Mouse (Mus musculus) liver, adult 2 months (tissue): ENCODE results near the gene Pcid2. TPM values are rescaled to one million over a fixed set of nuclear protein-coding genes. Genes with fewer than 3 reads are reported as not detected.
A peak's percentile ranks its signal among the peaks of the same experiment; 100 is the strongest.

Source experiments
- DNase-seq: peaks from one replicate; pipeline ENCODE4 v3.0.0-alpha.2; 2011; ENCODE audit warnings: low read depth, low spot score; ENCODE audit errors: extremely low read depth
- H3K27ac ChIP-seq: fragments of 200-500 bp; replicated peaks from 2 replicates; pipeline ENCODE4 v1.5.1; 2012; ENCODE audit warnings: low read depth, mild to moderate bottlenecking, control low read depth, inconsistent platforms, low read length; ENCODE audit not compliant: insufficient read depth
- H3K27me3 ChIP-seq: fragments of 200-500 bp; 2 replicates; pipeline ENCODE4 v1.6.1; 2012; ENCODE audit warnings: mild to moderate bottlenecking, moderate library complexity, low read length, inconsistent platforms; ENCODE audit not compliant: control insufficient read depth, insufficient read depth
- H3K36me3 ChIP-seq: fragments of 200-500 bp; 2 replicates; pipeline ENCODE4 v1.6.1; 2012; ENCODE audit warnings: low read length, inconsistent platforms; ENCODE audit not compliant: control insufficient read depth, insufficient read depth
- H3K4me1 ChIP-seq: fragments of 200-500 bp; 2 replicates; pipeline ENCODE4 v1.6.1; 2011; ENCODE audit warnings: low read length; ENCODE audit not compliant: control insufficient read depth, insufficient read depth
- H3K4me3 ChIP-seq: fragments of 200-500 bp; 2 replicates; pipeline ENCODE4 v1.5.1; 2011; ENCODE audit warnings: low read depth, mild to moderate bottlenecking, control low read depth, low read length, moderate library complexity; ENCODE audit not compliant: insufficient read depth
- H3K79me2 ChIP-seq: fragments of 200-500 bp; 2 replicates; pipeline ENCODE4 v1.6.1; 2012; ENCODE audit warnings: inconsistent platforms, mild to moderate bottlenecking, low read length, moderate library complexity; ENCODE audit not compliant: control insufficient read depth, insufficient read depth
- H3K9ac ChIP-seq: fragments of 200-500 bp; 2 replicates; pipeline ENCODE4 v1.6.1; 2012; ENCODE audit warnings: low read depth, mild to moderate bottlenecking, control low read depth, inconsistent platforms, low read length
- CTCF ChIP-seq: fragments of 200-500 bp; IDR thresholded peaks from 2 replicates; pipeline ENCODE4 v1.5.1; 2011; ENCODE audit warnings: low read depth, low read length, control low read depth
- POLR2A ChIP-seq: fragments of 200-500 bp; IDR thresholded peaks from 2 replicates; pipeline ENCODE4 v1.6.1; 2011; ENCODE audit warnings: low read length, control low read depth; ENCODE audit not compliant: insufficient read depth; ENCODE audit errors: extremely low read depth
- WGBS: fragments of 180-500 bp; shearing (Covaris S2); methylation state at CpG from one replicate; pipeline ENCODE4 v1.1.7; 2018; 5-methylcytosine and 5-hydroxymethylcytosine counted together
- polyA plus RNA-seq: library from polyadenylated mRNA; depleted of rRNA; stranded (reverse); fragments of >200 nt; gene quantifications from 2 replicates; pipeline ENCODE4 v1.2.3, GENCODE M21; 2012
- total RNA-seq: library from RNA; depleted of rRNA; stranded (reverse); fragments of >200 nt; gene quantifications from 2 replicates; pipeline ENCODE4 v1.2.3, GENCODE M21; 2014

Gene Pcid2
- total and polyA plus RNA-seq, 2 experiments, result 7.0 to 11.6 TPM

GRCm38 (mm10) chr8:13073255-13073654 lies 32.0 kb downstream of the Pcid2 start:
- no peak for DNase-seq
- 63% methylated on average over 11 of the region's 11 CpGs for WGBS
- H3K4me3 ChIP-seq, result no peak overlapping the region
- no peak overlapping the region for H3K27ac ChIP-seq
- H3K9ac ChIP-seq, result no peak overlapping the region
- no peak for TF ChIP-seq POLR2A
- TF ChIP-seq CTCF, result no peak
- H3K36me3 ChIP-seq, result peaks cover 17% of the 10 kb centered on the region
- H3K4me1 ChIP-seq, result peaks cover 4% of the 10 kb centered on the region; the same call in 1 of the 2 replicates
- H3K27me3 ChIP-seq, result no peaks in the 10 kb centered on the region
- no peaks in the 10 kb centered on the region for H3K79me2 ChIP-seq

GRCm38 (mm10) chr8:13063112-13063511 lies 42.1 kb downstream of the Pcid2 start:
- H3K79me2 ChIP-seq, result peaks cover 16% of the 10 kb centered on the region
- TF ChIP-seq POLR2A (no peak), CTCF (no peak)
- H3K36me3 ChIP-seq, result peaks cover 36% of the 10 kb centered on the region
- peaks cover 18% of the 10 kb centered on the region for H3K4me1 ChIP-seq
- WGBS, result 56% methylated on average over 16 of the region's 16 CpGs
- H3K9ac ChIP-seq, result peak overlapping the region; percentile 57
- H3K27ac ChIP-seq, result peak overlapping the region; percentile 30
- DNase-seq, result no peak
- H3K27me3 ChIP-seq, result no peaks in the 10 kb centered on the region
- no peak overlapping the region for H3K4me3 ChIP-seq

DNA sequence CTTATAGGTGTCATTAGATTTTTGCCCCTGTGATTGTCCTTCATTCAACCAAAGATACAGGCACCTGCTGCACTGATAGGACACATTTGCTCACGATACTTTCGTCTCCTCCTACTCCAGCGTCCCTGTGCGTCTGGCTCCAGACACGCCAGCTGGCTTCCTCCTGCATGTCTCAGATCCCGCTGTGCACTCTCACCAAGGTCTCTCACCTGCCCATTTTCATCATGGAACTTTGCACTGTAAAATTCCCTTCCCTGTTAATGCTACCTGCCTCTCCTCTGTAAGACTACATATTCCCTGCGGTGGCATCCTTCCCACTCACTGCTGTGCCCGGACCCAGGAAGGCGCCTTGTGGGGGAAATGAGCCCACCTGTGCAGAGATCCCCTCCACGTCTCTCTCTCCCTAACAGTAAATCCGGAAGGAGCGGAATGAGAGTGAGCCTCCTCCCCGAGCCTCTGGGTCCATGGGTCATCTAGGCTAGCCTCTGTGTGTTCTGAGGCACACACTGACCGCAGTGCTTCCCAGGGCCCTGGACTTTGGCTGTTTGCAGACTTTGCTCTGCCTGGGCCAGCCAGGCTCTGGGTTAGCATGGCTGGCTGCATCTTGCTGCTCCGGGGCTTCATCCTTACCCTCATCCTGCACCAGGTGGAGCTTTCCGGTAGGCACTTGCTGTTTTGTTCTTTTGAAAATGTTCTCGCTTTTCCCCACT lies 44.7 kb downstream of the Pcid2 start, which contains the start of gene Proz:
TSS of gene Proz (plus strand) at position 474 of the 710 bp plus-strand sequence.
- peak; percentile 92 for DNase-seq
- Histone ChIP-seq H3K27ac (peak within 1 kb of the TSS; percentile 99), H3K79me2 (peaks cover 16% of the 10 kb centered on the region), H3K4me1 (peaks cover 30% of the 10 kb centered on the region), H3K36me3 (peaks cover 25% of the 10 kb centered on the region), H3K9ac (peak within 1 kb of the TSS; percentile 89), H3K4me3 (peak within 1 kb of the TSS; percentile 71), H3K27me3 (no peaks in the 10 kb centered on the region)
- WGBS, result 25% methylated on average over 17 of the region's 17 CpGs
- TF ChIP-seq POLR2A (peak; percentile 79), CTCF (no peak)

DNA sequence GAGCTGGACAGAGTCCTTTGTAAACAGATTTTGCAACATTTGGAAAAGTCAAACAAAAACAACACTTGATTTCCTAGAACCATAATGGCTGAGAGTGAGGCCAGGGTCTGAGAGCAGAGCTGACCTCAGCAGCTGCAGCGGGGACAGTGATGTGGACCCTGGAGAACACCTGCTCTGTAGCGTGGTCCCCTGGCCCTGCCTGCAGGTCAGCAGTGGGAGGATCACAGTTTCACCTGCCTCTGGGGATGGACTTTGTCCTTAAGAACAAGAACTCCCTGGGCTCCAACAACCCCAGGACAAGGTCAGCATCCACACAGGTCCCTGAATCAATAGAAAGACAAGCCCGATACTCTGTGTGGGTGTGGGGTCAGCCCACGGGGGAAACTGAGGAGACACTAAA lies 47.9 kb downstream of the Pcid2 start:
- no peak overlapping the region for H3K4me3 ChIP-seq
- H3K4me1 ChIP-seq, result peaks cover 25% of the 10 kb centered on the region
- peaks cover 11% of the 10 kb centered on the region for H3K79me2 ChIP-seq
- peak overlapping the region; percentile 67 for H3K9ac ChIP-seq
- H3K27ac ChIP-seq, result peak overlapping the region; percentile 97
- TF ChIP-seq CTCF, result peak; percentile 17; the same call in 1 of the 2 replicates
- 0 out of 2 replicates have a peak, but pooled peaks have one; percentile 30 for TF ChIP-seq POLR2A
- DNase-seq, result peak; percentile 99
- H3K27me3 ChIP-seq, result no peaks in the 10 kb centered on the region
- H3K36me3 ChIP-seq, result peaks cover 19% of the 10 kb centered on the region
- WGBS, result 23% methylated on average over 4 of the region's 4 CpGs

DNA sequence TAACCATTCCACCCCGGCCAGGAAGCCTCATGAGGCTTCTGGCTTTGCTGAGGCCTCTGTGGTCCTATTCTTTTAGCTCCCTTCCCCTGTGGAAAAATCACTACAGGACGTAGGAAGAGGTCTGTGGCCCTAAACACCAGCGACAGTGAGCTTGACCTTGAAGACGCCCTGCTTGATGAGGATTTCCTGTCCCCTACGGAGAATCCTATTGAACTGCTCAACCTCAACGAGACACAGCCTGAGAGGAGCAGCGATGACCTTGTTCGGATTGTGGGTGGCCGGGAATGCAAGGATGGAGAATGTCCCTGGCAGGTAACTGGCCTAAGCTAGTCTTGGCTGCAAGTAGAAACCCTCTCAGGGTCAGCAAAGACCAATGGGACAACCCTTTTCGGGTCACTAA lies 54.7 kb downstream of the Pcid2 start:
- Histone ChIP-seq H3K27me3 (no peaks in the 10 kb centered on the region), H3K27ac (no peak overlapping the region), H3K36me3 (peaks cover 75% of the 10 kb centered on the region), H3K4me3 (no peak overlapping the region), H3K4me1 (no peaks in the 10 kb centered on the region), H3K79me2 (0 out of 2 replicates have a peak, but pooled peaks cover 2% of the 10 kb centered on the region), H3K9ac (no peak overlapping the region)
- no peak for TF ChIP-seq CTCF
- TF ChIP-seq POLR2A, result no peak
- WGBS, result 50% methylated on average over 10 of the region's 10 CpGs
- DNase-seq, result peak; percentile 63

DNA sequence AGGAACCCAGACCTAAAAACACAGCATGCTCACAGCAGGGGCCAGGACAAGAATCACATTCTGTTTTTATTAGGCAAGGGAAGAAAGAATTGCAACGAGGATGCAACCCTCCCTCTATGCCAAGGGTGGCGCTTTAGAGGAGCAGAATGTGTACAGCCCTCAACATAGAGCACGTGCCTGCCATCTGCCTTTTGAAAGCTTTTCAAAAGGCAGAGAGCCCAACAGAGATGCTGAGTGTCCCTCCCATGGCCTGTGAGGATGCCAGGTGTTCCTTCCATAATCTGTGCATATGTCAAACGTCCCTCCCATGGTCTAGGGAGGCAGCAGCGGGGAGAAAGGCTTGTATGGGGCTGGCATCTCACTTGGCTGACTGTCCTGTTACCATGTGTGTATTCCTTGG lies 57.6 kb downstream of the Pcid2 start:
- H3K79me2 ChIP-seq, result 0 out of 2 replicates have a peak, but pooled peaks cover 2% of the 10 kb centered on the region
- no peak overlapping the region for H3K9ac ChIP-seq
- no peak overlapping the region for H3K27ac ChIP-seq
- H3K27me3 ChIP-seq, result no peaks in the 10 kb centered on the region
- DNase-seq, result no peak
- 80% methylated on average over 5 of the region's 5 CpGs for WGBS
- no peak overlapping the region for H3K4me3 ChIP-seq
- no peaks in the 10 kb centered on the region for H3K4me1 ChIP-seq
- peaks cover 85% of the 10 kb centered on the region for H3K36me3 ChIP-seq
- TF ChIP-seq CTCF (no peak), POLR2A (no peak)
